Mouse (Mus musculus): ENCODE data around the gene Usp12.

Usp12 gene

GRCm38 (mm10) chr5:146798031-146798430 lies 3.2 kb upstream of the Usp12 start:
- no peak for DNase-seq (ENCODE audit: low read depth, low spot score)

GRCm38 (mm10) chr5:146795728-146796127 lies 922 bp upstream of the Usp12 start:
- DNase-seq (ENCODE audit: low read depth, low spot score) = no peak

DNA sequence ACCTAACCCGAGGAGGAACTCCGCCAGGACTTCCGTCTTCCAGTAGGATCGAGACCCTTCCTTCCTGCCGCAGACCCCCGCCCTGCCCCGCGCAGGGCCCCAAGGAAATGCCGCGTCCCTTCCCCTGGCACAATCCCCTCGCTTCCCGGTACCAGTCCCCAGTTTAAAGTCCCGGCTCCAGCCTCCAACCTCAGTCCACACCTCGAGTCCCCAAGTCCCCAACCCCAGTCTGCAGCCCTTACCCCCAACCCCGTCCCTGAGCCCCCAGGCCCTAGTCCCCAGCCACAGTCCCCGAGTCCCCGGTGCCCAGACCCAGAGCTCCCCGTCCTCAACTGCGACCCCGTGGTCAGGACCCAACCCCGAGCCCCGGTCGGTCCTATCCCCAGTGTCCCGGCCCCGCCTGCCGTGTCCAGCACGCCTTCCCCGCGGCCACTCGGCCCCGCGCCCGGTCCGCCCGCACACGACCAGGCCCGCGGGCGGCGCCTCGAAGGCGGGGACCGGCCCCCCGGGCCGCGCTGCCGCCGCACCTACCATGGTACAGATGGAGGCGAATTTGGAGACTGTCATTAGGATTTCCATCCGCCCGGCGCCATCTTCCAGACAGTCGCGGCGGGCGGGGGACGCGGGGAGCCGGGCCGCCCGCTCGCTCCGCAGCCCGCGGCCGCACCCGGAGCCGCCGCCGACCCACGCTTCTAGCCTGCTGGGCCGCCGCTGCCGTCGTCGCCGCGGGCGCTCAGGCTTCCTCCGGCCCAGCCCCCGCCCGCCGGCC lies 538 bp downstream of the Usp12 start:
- no peak for DNase-seq (ENCODE audit: low read depth, low spot score)

- no peak for DNase-seq (ENCODE audit: low read depth, low spot score)
Observed at GRCm38 (mm10) chr5:146793630-146794083, 1.1 kb downstream of the Usp12 start.

DNA sequence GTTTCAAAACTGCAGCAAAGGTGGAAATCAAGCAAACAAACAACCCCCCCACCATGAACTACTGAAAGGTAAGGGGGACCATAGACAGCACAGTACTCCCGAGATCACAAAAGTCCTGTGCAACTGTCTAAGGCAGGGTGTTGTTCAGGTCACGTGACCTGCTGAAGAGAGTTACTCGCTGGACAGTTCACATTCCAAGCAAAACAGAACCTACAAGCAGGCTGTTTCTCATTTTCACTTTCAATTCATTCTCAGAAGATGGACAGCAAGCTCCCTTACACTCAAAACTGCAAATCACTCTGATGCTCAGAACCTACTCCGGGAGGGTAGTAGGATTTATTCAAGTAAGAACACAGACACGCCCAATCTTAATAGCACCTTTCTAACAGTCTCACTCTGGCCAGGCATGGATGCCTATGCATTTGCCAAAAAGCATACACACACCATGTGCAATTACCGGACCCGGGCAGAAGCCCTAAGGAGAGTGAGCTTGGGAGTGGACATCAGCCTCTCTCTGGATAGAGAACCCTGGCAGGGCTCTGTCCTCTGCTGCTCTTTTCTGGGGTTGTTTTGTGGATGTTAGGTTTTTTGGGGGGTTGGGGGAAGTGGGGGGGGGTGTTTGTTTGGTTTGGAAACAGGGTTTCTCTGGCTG lies 2.5 kb downstream of the Usp12 start:
- DNase-seq (ENCODE audit: low read depth, low spot score) = no peak

GRCm38 (mm10) chr5:146790944-146791343 lies 3.9 kb downstream of the Usp12 start:
- no peak for DNase-seq (ENCODE audit: low read depth, low spot score)

GRCm38 (mm10) chr5:146789413-146789812 lies 5.4 kb downstream of the Usp12 start:
- no peak for DNase-seq (ENCODE audit: low read depth, low spot score)

- no peak for DNase-seq (ENCODE audit: low read depth, low spot score)
Observed at GRCm38 (mm10) chr5:146786123-146786522, 8.7 kb downstream of the Usp12 start.

DNA sequence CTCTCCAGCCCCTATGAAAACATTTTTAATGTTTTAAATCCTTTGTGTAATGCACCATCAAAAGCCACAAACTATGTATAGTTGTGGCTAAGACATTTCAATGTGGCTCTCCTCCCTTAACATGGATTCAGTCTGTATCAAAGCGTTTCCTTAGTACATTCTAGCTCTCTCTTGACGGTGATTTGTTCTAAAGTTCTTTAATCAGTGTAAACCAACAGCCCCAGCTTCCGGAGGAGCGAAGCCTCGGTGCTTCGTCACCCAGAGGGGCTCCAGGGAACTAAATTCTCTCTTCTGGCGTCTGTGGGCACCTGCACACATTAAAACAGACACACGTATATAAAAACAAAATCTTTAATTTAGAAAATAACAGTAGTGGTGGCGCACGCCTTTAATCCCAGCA lies 10.9 kb downstream of the Usp12 start:
- no peak for DNase-seq (ENCODE audit: low read depth, low spot score)

- no peak for DNase-seq (ENCODE audit: low read depth, low spot score)
Observed at GRCm38 (mm10) chr5:146783300-146783699, 11.5 kb downstream of the Usp12 start.

GRCm38 (mm10) chr5:146781663-146782062 lies 13.1 kb downstream of the Usp12 start:
- DNase-seq (ENCODE audit: low read depth, low spot score) = no peak

- DNase-seq (ENCODE audit: low read depth, low spot score) = no peak
Observed at GRCm38 (mm10) chr5:146779931-146780330, 14.9 kb downstream of the Usp12 start.

DNA sequence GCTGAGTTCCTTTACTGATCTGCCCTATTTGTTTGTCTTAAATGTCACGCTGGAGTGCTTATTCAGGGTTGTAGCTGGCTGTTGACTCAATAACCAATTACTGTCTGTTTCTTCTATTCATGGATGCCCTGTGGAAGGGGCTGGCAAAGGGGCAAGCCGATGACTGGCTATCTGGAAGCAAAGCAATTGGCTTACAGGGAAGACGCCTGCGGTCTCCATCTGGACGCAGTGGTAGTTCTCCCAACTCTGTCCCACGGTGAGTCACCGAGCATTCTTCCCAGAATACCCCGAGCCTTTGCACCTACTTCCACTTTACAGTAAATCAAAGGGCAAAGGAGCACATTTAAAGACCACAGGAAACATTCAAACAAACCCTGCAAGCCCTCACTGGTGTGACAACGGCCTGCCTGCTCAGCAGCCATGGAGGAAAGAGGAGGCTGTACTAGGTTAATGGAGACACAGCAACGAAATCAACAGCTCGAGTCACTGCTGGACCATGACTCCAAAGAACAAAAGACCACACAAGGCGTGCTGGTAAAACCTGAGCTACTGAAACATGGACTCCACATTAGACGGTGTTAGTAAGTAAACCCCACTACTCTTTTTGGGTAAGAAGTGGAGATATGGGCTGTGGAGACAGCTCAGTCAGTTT lies 17.7 kb downstream of the Usp12 start:
- no peak for DNase-seq (ENCODE audit: low read depth, low spot score)

GRCm38 (mm10) chr5:146771982-146772381 lies 22.8 kb downstream of the Usp12 start:
- DNase-seq (ENCODE audit: low read depth, low spot score) = no peak

DNA sequence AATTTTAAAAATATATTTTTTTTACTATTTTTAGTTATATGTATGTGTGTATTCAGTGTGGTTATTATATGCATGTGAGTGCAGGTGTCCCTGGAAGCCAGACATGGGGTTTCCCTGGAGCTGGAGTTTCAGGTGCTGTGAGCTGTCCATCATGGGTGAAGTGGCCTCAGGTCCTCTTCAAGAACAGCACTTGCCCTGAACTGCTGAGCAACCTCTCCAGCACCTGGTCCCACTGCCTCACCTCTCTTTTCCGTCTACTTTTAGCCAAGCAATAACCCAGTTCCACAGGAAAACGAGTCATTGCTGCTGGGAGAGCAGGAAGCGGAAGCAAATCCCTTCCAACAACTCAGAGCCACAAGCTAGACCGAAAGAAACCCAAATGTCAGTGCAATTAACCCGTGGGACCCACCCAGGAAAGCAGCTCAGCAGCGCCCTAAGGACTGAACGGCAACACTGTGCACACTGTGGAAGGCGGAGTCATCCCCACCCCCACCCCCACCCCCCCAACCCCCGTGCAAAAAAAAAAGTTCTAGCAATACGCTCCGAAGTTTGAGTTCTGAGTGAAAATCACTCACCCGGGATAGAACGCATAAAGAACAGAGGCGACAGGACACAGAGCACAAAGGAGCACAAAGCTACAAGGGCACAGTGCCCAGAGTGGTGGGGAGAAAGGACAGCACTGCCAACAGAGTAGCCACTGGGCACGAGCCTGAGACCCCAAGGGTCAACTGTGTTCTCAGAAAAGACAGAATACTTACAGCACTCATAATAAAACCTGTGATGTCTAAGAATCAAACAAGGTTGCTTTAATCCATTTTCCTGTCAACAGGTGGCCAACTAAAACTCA lies 24.6 kb downstream of the Usp12 start:
- no peak for DNase-seq (ENCODE audit: low read depth, low spot score)

DNA sequence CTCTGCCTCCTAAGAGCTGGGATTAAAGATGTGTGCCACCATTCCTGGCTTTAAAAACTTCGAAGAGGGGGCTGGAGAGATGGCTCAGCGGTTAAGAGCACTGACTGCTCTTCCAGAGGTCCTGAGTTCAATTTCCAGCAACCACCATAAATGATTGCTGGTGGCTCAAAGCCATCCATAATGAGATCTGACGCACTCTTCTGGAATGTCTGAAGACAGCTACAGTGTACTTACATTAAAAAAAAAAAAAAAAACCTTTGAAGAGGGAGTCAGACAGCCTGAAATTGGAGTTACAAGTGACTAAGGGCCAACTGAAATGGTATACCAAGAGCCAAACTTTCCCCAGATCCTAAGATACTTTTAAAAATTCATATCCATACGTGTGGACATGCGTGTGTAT lies 29.0 kb downstream of the Usp12 start:
- DNase-seq (ENCODE audit: low read depth, low spot score) = no peak

DNA sequence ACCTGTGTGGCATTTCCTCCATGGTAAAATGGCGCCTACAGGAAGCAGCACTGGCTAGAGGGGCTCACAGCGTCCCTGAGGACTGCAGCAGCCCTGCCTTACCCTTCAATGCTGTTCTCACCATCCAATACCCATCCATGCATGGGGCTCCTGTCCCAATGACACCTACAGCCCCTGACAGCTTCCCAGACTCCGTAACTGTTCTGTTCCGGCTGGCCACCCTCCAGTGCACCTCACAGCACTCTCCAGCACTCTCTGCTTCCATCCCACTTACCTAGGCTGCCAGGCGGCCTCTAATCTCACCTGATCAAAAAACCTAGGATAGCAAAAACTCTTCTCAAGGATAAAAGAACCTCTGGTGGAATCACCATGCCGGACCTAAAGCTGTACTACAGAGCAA lies 35.6 kb downstream of the Usp12 start:
- DNase-seq (ENCODE audit: low read depth, low spot score) = no peak

- DNase-seq (ENCODE audit: low read depth, low spot score) = no peak
Observed at GRCm38 (mm10) chr5:146757921-146758320, 36.9 kb downstream of the Usp12 start.

GRCm38 (mm10) chr5:146757316-146757715 lies 37.5 kb downstream of the Usp12 start:
- no peak for DNase-seq (ENCODE audit: low read depth, low spot score)

DNA sequence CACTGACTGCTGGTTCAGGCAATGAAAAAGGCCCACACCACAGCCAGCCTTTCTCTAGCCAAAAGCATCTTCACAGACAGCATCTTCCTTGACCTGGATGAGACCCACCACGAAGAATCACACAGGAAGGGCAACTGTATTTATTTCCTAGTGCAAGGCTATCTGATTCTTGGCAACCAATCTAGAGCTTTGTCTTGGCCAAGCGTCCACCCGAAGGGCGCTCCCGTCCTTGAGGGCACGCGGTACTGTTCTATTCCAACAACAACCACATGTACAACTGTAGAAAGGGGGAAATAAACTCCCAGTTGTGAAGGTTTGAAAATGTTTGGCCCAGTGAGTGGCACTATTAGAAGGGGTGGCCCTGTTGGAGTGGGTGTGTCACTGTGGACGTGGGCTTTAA lies 41.6 kb downstream of the Usp12 start:
- DNase-seq (ENCODE audit: low read depth, low spot score) = no peak

- DNase-seq (ENCODE audit: low read depth, low spot score) = no peak
Observed at GRCm38 (mm10) chr5:146750958-146751357, 43.8 kb downstream of the Usp12 start.

GRCm38 (mm10) chr5:146750273-146750672 lies 44.5 kb downstream of the Usp12 start:
- no peak for DNase-seq (ENCODE audit: low read depth, low spot score)

Data from brain, embryonic 18.5 days (tissue).